Mouse (Mus musculus): ENCODE data around the gene Gtf3c2. TPM values are rescaled to one million over a fixed set of nuclear protein-coding genes. Genes with fewer than 3 reads are reported as not detected.
A peak's percentile ranks its signal among the peaks of the same experiment; 100 is the strongest.

Gtf3c2 gene
- polyA plus RNA-seq (2012; rRNA removed) = 47.2 and 49.0 TPM in 2 replicates

- no peaks in the 10 kb centered on the region for H3K4me1 ChIP-seq (ENCODE audit: control insufficient read depth, insufficient read depth, low read length)
- no peak for TF ChIP-seq CTCF (IDR thresholded peaks at IDR 0.05; ENCODE audit: control insufficient read depth, insufficient read depth, insufficient replicate concordance, low read depth, low read length)
- peak; percentile 94 for TF ChIP-seq POLR2A (IDR thresholded peaks at IDR 0.05; ENCODE audit: control insufficient read depth, low read depth, low read length)
- no peaks in the 10 kb centered on the region for H3K27me3 ChIP-seq (ENCODE audit: control insufficient read depth, insufficient read depth, low read length)
- no peaks in the 10 kb centered on the region for H3K36me3 ChIP-seq (ENCODE audit: control insufficient read depth, insufficient read depth, low read length)
- H3K4me3 ChIP-seq (ENCODE audit: control insufficient read depth, low read depth, low read length) = peak within 1 kb of the TSS; percentile 90
- peak within 1 kb of the TSS; percentile 82 for H3K27ac ChIP-seq (ENCODE audit: control insufficient read depth, insufficient read depth, low read depth, low read length)
Measured at GRCm38 (mm10) chr5:31179766-31180630, at the start of gene Gtf3c2, which contains the start of gene Gm29609. Gene Gtf3c2 (minus strand): TSS chr5:31180144. Gene Gm29609 (minus strand): TSS chr5:31179911.

GRCm38 (mm10) chr5:31226641-31227040, 46.7 kb upstream of the Gtf3c2 start:
- TF ChIP-seq POLR2A (IDR thresholded peaks at IDR 0.05; ENCODE audit: control insufficient read depth, low read depth, low read length) = no peak
- TF ChIP-seq CTCF (IDR thresholded peaks at IDR 0.05; ENCODE audit: control insufficient read depth, insufficient read depth, insufficient replicate concordance, low read depth, low read length) = no peak
- Histone ChIP-seq H3K27me3 (ENCODE audit: control insufficient read depth, insufficient read depth, low read length) (no peaks in the 10 kb centered on the region), H3K4me1 (ENCODE audit: control insufficient read depth, insufficient read depth, low read length) (no peaks in the 10 kb centered on the region), H3K4me3 (ENCODE audit: control insufficient read depth, low read depth, low read length) (no peak overlapping the region), H3K27ac (ENCODE audit: control insufficient read depth, insufficient read depth, low read depth, low read length) (no peak overlapping the region), H3K36me3 (ENCODE audit: control insufficient read depth, insufficient read depth, low read length) (no peaks in the 10 kb centered on the region)

- no peaks in the 10 kb centered on the region for H3K4me1 ChIP-seq (ENCODE audit: control insufficient read depth, insufficient read depth, low read length)
- TF ChIP-seq POLR2A (IDR thresholded peaks at IDR 0.05; ENCODE audit: control insufficient read depth, low read depth, low read length) (no peak), CTCF (IDR thresholded peaks at IDR 0.05; ENCODE audit: control insufficient read depth, insufficient read depth, insufficient replicate concordance, low read depth, low read length) (no peak)
- H3K27ac ChIP-seq (ENCODE audit: control insufficient read depth, insufficient read depth, low read depth, low read length) = no peak overlapping the region
- no peaks in the 10 kb centered on the region for H3K27me3 ChIP-seq (ENCODE audit: control insufficient read depth, insufficient read depth, low read length)
- H3K4me3 ChIP-seq (ENCODE audit: control insufficient read depth, low read depth, low read length) = peak overlapping the region; percentile 46
- no peaks in the 10 kb centered on the region for H3K36me3 ChIP-seq (ENCODE audit: control insufficient read depth, insufficient read depth, low read length)
Measured at GRCm38 (mm10) chr5:31222696-31223095, 42.8 kb upstream of the Gtf3c2 start.

GRCm38 (mm10) chr5:31221304-31221945, 41.5 kb upstream of the Gtf3c2 start:
- H3K4me3 ChIP-seq (ENCODE audit: control insufficient read depth, low read depth, low read length) = peak overlapping the region; percentile 99
- H3K4me1 ChIP-seq (ENCODE audit: control insufficient read depth, insufficient read depth, low read length) = no peaks in the 10 kb centered on the region
- H3K27me3 ChIP-seq (ENCODE audit: control insufficient read depth, insufficient read depth, low read length) = no peaks in the 10 kb centered on the region
- TF ChIP-seq POLR2A (IDR thresholded peaks at IDR 0.05; ENCODE audit: control insufficient read depth, low read depth, low read length) (no peak), CTCF (IDR thresholded peaks at IDR 0.05; ENCODE audit: control insufficient read depth, insufficient read depth, insufficient replicate concordance, low read depth, low read length) (no peak)
- peak overlapping the region; percentile 100 for H3K27ac ChIP-seq (ENCODE audit: control insufficient read depth, insufficient read depth, low read depth, low read length)
- no peaks in the 10 kb centered on the region for H3K36me3 ChIP-seq (ENCODE audit: control insufficient read depth, insufficient read depth, low read length)

GRCm38 (mm10) chr5:31220448-31221303, 40.7 kb upstream of the Gtf3c2 start, which contains the start of gene Ppm1g:
Gene Ppm1g (minus strand): TSS chr5:31220687.
- no peaks in the 10 kb centered on the region for H3K36me3 ChIP-seq (ENCODE audit: control insufficient read depth, insufficient read depth, low read length)
- TF ChIP-seq CTCF (IDR thresholded peaks at IDR 0.05; ENCODE audit: control insufficient read depth, insufficient read depth, insufficient replicate concordance, low read depth, low read length) (no peak), POLR2A (IDR thresholded peaks at IDR 0.05; ENCODE audit: control insufficient read depth, low read depth, low read length) (peak; percentile 100)
- no peaks in the 10 kb centered on the region for H3K27me3 ChIP-seq (ENCODE audit: control insufficient read depth, insufficient read depth, low read length)
- peak within 1 kb of the TSS; percentile 99 for H3K4me3 ChIP-seq (ENCODE audit: control insufficient read depth, low read depth, low read length)
- H3K27ac ChIP-seq (ENCODE audit: control insufficient read depth, insufficient read depth, low read depth, low read length) = peak within 1 kb of the TSS; percentile 100
- no peaks in the 10 kb centered on the region for H3K4me1 ChIP-seq (ENCODE audit: control insufficient read depth, insufficient read depth, low read length)

- TF ChIP-seq POLR2A (IDR thresholded peaks at IDR 0.05; ENCODE audit: control insufficient read depth, low read depth, low read length) (no peak), CTCF (IDR thresholded peaks at IDR 0.05; ENCODE audit: control insufficient read depth, insufficient read depth, insufficient replicate concordance, low read depth, low read length) (no peak)
- no peaks in the 10 kb centered on the region for H3K4me1 ChIP-seq (ENCODE audit: control insufficient read depth, insufficient read depth, low read length)
- H3K4me3 ChIP-seq (ENCODE audit: control insufficient read depth, low read depth, low read length) = peak overlapping the region; percentile 99
- H3K36me3 ChIP-seq (ENCODE audit: control insufficient read depth, insufficient read depth, low read length) = no peaks in the 10 kb centered on the region
- H3K27me3 ChIP-seq (ENCODE audit: control insufficient read depth, insufficient read depth, low read length) = no peaks in the 10 kb centered on the region
- H3K27ac ChIP-seq (ENCODE audit: control insufficient read depth, insufficient read depth, low read depth, low read length) = peak overlapping the region; percentile 99
Measured at GRCm38 (mm10) chr5:31219911-31220447, 40.0 kb upstream of the Gtf3c2 start.

Measured in testis, adult 2 months (tissue).